Mouse (Mus musculus) MEL-GATA-1-ER (cell line): ENCODE data around the gene Aldh4a1.

Source experiments
- DNase-seq: peaks from one replicate; pipeline ENCODE4 v3.0.0-alpha.2; 2012; ENCODE audit warnings: low read depth; ENCODE audit errors: extremely low read depth

Gene Aldh4a1

DNA sequence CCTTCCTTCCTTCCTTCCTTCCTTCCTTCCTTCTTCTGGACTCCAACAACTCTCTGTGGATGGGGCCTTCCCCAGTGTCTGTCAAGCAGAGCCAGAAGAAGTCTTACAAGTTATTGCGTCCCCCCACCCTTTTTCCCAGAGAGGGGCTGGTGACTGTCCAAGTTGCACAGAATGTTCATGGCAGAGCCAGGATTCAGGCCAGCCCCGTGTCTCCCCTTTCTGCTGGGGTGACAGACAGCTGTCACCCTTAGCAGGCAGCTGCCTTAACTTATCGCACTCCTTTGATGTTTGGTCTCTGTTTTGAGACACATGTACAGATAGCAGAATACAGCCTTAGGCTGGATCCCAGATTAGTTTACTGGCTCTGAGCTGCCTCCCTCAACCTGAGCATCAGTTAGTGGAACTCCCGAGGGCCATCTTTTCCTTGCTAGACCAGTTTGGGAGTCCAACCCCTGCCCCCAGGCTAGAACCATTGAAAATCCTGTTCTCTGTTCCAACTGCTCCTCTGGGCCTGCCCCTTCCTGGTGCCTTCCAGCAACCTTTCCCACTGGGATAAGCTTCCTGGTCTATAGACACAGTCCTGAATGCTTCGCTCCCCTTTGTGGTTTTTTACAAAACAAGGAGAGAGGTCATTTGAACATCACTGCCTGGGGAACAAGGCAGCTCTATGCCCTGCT lies 33.2 kb upstream of the Aldh4a1 start:
- DNase-seq: no peak

DNA sequence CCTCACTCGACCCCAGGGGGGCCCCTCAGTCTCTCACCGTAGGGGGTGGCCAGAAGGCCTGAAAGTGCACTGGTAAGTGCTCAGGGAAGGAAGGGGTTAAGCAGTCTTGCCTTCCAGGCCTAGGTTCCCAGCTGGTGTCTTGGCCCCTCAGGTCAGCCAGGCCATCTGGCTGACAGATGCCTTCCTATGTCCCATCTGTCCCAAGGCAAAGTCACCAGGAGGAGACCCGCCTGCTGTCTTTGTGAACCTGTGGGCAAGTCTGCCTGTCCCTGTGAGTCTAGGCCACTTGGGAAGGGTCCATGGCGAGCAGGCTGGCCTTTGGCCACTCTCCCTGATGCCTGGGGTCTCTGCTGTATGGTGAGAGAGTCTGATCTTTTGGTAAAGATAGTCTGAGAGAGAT lies 32.2 kb upstream of the Aldh4a1 start:
- no peak for DNase-seq

DNA sequence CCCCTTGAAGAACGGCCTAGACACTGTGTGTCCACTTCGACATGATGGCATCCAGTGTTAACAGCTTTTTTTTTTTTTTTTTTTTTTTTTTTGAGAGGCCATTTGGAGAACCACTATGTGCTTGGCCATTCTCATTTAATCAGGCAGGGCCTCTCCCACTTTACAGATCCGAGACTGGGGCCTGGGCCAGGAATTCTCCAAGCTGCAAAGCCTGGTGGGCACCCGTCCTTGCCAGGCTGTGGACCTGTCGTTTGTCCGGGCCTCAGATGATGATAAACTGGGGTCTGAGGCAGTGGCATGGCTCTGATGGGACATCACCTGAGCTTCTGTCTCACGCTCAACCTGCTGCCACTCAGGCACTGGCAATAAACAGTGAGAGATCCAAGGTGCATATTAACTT lies 29.8 kb upstream of the Aldh4a1 start:
- DNase-seq: no peak

DNA sequence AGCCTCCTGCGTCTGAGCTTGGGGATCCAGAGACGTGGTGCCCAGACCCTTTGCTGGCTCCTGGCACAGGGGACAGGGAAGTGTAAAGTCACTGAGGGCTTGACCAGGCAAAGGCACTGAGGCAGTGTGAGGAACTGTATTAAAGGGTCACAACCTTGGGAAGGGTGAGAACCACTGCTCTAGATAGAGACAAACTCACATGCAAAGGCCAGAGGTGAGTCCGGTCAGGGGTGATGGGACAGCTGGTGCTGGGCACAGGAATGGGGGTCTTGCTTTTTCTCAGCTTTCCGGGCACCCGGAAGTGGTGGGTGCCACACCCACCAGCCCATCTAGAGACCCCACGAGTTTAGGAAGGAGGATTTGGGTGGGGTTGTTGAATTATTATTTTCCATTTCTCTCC lies 29.3 kb upstream of the Aldh4a1 start:
- no peak for DNase-seq

DNA sequence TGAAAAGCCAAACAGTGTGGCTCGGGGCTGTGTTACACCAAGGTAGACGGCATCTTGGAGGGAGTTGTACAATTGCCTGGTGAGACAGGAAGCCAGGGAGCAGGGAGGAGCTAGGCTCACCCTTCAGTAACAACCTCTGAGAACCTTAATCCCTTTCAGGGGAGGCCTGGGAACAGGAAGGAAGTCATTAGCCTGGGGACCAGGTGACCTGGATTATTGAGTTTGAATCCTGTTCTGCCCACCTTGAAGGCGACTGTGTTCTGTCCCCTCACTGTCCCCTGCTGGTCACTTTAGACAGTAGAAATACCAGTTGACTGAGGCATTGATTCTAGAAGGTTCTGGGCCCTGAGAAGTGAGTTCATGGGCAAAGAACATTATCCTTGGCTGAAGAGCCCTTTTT lies 28.6 kb upstream of the Aldh4a1 start:
- DNase-seq: no peak

DNA sequence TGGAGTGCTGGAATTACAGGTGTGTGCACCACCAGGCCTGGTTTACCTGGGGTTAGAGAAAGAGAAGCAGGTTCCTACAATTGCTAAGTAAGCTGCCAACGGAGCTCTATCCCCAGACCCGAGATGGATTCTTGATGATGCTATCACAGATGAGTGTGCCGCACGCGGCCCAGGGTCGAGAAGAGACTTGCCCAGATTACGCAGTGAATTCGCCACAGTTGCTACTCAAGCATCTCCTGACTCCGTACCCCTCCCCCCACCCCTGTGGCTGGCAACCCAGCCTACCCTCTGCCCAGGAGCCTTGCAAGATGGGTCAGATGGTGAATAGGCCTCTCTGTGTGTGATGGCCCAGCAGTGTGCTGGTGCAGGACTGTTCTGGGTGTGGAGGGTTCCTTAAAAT lies 26.0 kb upstream of the Aldh4a1 start:
- no peak for DNase-seq

DNA sequence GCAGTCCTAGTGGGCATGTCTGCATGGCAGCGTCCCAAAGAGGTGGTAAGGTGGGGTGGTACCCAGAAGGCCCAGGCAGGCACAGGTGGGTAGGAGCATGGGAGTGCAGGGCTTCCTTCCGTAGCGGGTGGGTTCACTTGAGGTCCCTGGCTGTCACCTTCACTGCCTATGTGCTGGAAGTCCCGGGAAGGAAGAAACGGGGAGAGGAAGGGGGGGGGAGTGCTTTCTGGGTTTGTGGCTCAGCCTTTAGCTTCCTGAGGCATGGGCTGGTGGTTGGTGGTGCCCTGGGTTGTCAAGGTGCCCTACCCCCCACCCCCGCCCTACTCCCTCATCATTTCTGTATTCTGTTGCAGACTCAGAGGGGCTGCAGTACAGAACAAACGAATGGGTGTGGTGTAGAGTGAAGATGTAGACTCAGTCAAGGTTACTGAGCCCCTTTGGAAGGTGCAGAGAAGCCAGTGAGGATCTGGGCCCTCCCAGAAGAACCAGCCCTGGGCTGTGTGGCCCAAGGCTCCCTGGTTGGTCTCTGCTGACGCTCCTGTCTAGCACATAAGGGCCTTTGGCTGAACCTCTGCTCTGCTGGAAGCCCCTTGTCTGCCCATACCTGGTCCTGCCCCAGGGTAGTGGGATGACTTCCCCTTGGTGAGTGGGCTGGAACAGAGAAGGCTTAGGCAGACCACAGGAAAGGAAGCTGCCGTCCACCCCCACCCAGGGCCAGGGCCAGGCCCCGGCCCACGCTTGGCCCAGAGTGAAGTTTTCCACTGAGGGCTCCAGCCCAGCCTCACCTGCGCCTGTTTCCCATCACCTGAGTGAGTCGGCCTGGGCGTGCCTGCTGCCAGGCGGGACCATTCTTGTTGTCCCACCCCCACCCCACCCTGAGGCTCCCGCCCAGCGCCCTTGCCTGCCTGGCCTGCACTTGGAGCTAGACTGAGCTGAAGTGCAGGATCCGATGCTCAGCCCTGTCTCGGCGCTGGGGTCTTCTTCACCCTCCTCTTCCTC lies 25.1 kb upstream of the Aldh4a1 start:
- DNase-seq: no peak

DNA sequence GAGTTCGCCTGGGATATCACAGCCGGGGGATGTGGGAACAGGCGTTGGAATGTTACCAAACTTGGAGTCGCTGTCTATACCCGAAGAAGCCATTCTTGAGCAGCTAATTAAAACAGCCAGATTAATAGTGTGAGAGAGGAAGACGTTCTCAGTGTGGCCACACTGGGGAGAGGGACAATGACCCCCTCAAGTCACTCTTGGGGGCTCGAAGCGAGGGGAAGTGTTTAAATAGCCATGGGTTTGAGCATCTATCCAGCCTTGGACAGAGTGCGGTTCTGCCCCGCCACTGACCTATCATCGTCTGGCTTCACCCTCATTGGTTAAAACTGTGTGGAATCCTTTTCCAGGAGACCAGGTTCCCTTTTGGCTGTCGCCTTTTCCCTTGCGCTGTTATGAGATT lies 24.3 kb upstream of the Aldh4a1 start:
- DNase-seq: no peak

DNA sequence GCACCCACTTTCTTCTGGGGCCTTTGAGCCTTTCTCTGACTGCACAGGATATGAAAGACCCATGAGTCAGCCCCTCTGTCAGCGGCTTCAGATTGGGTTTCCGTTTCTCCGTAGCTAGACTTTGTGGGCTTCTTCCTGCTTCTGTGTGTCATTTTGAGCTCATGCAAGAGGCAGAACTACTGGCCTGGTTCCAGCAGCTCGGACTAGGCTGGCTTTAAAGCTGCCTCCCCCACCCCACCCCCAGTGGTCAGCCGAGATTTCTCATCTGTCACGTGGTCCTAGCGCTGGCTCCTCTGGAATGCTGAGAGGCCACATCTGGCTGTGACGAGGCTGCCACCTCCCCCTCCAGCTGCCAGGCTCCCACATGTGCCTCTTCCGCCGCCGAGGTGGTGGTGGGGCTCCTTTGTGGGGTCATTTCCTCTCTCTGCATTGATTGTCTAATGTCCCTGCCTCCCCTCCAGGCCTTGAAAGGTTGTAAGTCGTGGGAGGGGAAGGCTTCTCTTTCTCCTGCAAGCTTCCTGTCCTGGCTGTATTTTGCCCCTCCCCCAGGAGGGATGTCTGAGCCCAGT lies 23.6 kb upstream of the Aldh4a1 start:
- no peak for DNase-seq

DNA sequence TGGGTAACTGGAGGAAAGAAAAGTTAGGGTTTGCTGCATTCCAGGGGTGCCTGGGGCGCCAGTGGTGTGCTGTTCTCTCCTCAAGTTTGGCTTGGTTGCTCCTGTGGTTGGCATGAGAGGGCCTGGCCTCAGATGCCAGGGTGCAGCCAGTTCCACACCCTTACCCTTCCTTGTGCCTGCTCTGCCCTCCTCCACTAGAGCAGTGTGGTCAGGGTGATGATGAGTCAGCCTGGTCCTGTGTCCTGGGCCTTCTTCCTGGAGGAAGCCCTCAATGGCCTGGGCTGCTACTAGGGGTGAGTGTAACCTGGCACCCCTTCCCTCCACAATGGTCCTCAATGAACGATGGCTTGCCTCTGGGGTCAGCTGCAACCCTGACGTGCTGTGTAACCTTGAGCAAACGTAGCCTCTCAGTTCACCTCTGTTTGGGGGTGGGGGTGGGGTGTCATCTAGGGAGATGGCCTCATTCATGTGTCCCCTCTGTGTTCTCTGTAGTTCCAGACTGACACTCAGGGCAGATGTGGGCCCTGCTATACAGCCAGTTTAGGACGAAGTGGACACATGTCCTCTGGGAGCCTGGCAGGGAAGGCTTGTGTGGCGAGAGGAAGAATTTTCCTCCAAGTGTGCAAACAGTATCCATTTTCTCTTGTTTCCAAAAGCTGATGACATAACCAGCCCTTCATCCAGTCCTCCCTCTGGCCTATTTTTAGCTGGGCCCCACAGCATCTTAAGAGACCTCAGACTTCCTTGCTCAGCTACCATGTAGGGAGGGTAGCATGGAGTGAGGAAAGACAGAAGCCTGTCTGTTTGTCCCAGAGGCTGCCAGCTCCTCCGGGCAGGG lies 20.9 kb upstream of the Aldh4a1 start:
- no peak for DNase-seq

DNA sequence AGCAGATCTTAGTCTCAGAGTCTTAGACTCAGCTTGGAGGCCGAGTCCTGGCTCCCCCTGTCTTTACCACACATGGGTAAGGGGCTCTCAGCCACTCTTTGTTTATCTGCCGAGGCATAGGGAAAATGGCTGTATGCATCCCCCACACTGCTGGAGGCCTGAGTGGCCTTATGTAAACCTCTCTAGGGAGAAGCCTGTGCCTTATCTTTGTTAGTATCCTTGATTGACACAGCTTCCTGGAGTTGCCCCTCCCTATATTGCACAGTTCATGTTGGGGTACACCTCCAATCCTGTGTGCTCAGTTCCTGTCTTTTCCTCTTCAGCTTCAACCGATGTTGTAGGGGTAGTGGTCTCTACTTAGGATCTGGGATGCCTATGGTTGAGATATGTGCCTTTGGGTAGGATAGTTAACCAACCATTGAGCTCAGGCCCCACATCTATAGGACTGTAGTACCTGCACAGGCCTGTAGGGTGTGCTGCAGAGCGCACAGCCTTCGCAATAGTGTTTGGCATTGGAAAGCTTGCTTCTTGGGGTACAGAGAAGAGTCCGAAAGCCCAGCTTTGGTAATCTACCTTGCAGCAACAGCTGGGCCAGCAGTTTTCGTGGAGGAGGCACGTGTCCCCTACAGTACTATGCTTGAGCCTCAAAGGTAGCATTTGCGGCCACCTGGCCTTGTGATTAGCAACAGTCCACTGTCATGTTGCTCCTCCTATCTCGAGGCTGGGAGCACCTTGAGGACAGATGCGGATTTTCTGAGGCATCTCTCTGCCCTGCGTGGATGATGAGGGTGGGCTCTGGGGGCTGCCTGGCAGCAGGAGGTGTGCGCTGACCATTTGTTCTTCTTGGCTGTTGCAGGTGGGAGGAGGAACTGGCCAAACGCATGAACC lies 20.1 kb upstream of the Aldh4a1 start, which contains the start of gene Gm21969:
Gm21969 (plus strand) TSS at position 830 of the 888 bp plus-strand sequence.
- peak; percentile 26 for DNase-seq

DNA sequence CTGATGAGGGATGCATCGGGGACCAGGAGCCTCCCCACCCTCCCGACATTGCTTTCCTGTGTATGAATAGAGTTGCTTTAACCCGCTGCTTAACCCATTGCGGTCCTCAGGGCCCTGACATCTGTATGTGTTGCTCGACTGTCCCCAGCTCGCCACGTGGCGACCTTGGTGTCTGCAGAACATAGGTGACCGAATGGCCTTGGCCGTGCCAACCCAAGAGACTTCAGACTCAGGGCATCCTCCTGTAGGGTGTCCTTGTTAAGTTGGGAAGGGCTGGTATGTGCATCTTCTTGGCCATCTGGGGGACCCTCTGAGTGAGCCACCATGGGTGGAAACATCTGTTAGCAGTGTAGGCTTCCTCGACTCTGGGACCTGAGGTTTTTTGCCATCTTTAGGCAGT lies 17.4 kb upstream of the Aldh4a1 start:
- no peak for DNase-seq

DNA sequence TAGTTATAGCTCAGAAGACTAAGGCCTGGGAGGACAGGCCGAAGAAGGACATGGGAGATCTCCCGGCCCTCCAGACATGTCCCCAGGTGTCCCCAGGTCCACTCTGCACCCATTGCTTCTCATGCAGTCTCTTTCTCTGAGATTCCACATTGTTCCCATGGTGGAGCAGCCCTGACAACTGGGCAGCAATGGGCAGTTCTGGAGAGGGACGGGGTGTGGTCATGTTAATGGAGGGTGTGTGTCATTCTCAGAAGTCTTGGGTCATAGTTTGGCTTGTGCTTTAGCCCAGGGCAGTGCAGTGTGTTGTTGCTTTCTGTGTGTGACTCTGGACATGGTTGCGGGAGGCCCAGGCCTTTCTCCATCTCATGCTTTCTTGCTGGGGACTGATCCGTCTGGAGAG lies 15.9 kb upstream of the Aldh4a1 start:
- DNase-seq: no peak

DNA sequence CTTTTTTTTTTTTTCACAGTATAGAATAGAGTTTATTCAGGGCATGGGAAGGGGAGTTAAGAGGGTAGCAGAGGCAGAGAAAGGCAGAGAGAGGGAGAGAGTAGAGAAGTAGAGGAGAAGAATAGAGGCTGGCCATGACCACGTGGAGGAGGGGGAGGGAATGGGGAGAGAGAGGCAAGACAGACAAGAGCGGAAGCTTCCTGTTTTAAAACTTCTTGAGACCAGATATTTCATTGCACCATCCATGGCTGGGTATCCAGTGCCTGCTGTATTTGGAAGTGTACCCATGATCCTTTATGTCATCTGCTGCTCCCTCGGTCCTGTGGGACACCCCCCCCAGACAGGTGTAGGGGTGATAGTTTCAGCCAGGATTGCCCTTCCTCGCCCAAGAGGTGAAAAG lies 13.7 kb upstream of the Aldh4a1 start:
- no peak for DNase-seq

DNA sequence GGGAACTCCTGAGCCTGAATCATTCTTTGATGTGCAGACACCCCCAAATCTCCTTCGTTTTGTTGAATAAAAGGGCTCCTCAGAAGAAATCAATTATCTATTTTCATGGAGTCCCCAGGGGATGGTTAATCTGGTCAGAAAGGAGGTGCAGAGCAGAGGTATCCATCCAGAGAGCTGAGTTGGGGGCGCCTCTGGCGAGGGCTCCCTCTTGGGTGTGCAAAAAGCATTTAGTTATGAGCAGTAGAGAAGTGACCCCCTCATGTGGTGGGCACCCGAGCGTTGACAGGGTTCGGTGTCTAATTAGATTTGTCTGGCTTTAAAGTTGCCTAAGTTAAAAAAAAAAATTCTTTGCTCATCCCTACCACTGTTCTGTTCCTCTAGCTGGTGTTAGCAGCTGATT lies 11.7 kb upstream of the Aldh4a1 start:
- no peak for DNase-seq

DNA sequence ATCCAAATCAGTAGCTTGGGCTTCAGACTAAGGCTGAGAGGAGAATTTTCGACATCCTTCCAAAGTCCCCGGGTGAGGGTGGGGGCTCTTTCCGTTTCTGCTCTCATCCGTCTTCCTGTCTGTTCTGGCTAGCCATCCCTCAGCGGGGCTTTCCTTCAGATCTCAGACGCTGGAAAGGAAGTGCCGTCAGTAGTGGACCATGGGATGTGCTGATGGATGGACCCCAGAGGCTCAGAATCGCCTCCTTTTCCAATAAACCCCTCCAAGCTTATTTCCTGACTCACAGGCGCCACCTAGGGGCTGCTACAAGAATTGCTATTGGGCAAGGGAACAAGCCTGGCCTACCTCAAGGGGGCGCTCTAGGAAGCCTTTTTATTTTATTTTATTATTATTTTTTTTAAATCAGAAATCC lies 11.1 kb upstream of the Aldh4a1 start:
- DNase-seq: peak; percentile 33

DNA sequence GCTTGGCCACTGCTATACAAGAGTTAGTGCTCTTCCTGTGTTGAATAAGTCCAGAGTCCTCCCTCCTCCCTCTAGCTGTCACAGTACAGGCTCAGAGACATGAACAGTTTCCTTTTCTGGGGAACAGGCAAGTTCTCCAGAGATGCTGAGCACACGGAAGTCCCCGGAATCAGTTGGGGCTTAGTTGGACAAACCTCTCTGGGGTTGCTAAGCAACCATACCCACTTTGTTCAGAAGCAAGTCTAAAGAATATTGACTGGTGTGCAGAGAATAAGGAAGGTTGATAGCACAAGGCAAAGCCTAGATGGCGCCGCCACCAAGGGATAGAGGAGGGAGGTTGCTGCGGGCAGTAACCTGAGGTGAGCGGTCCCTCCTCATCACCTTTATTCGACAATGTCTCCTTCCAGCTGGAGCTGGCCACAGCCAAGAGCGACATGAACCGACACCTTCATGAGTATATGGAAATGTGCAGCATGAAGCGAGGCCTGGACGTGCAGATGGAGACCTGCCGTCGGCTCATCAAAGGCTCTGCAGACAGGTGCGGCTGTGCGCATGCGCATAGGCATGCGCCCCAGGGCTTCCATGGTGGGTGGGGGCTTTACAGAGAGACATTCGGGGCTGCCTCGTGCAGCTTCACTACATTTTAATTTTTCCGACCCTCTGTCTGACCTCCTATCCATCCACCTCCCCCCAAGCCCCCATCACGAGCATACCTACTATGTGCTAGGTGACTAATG lies 8.0 kb upstream of the Aldh4a1 start:
- DNase-seq: no peak

DNA sequence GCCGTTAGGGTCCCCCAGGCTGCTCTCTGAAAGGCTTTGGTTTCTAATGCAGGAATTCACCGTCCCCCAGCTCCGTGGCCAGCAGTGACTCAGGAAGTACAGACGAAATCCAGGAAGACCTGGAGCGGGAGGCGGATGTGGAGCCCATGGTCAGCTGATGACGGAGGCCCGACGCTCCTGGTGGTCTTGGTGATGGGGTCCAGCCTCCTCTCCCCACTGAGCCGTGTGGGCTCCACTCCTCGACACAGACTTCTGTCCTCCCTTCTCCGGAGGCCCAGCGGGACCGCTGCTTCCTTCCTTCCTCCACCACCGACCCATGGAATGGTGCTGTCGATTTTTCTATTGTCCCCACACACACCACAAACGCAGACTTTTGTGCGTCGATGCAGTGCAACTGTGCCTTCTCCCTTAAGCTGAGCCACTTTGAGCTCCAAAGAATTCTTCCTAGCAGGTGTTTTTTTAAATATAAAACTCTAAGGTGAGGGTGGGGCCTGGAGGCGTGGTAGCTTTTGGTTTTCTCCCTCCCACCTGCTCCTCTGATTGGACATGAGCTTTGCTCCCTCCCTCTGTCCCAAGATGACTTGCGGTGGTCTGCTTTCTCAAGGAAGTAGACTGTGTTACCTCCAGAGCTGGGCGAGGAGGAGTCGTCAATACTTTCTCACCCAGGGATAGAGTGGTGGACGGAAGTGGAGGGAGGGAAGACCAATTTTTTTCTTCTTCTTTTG lies 6.2 kb upstream of the Aldh4a1 start:
- DNase-seq: no peak

DNA sequence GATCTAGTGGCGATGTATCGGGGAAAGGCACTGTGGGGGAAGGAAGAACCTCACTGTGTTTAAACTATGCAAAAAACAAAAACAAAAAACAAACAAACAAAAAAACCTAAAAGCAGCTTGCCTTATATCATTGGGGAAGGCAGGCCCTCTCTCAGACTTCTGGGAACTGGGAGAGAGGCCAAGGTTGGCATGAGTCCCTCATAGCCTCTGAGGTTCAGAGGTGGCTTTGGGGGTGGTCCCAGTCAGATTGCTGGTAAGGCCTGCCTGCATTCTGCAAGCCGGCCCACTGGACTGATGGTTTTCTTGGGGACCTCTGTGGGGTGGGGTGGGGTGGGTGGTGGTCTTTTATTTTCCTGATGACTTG lies 5.7 kb upstream of the Aldh4a1 start:
- no peak for DNase-seq
